Mouse (Mus musculus) megakaryocyte-erythroid progenitor cell, adult 5-6 weeks (primary cell): Measurements from ENCODE around the gene Lamc3. TPM values are rescaled to one million over a fixed set of nuclear protein-coding genes. Genes with fewer than 3 reads are reported as not detected.

Experiments used
- ATAC-seq: replicated peaks from 2 replicates; pipeline ENCODE4 v1.8.0; 2016; ENCODE audit warnings: mild to moderate bottlenecking, inconsistent platforms; ENCODE audit not compliant: severe bottlenecking, poor library complexity, low FRiP score, low TSS enrichment
- total RNA-seq, 2 experiments: library from RNA; stranded (forward) in 1 of 2; stranded (reverse) in 1 of 2; fragments of 200-1000, 215-1000 nt in 1 of 2; fragments of >200 nt in 1 of 2; fragmentation: Nextera tagmentation in 1 of 2; gene quantifications; 2 replicates each; pipeline ENCODE4 v1.2.3; 2014 to 2017

Lamc3 gene
- total RNA-seq, 2 experiments from 2014 or later, result not detected

DNA sequence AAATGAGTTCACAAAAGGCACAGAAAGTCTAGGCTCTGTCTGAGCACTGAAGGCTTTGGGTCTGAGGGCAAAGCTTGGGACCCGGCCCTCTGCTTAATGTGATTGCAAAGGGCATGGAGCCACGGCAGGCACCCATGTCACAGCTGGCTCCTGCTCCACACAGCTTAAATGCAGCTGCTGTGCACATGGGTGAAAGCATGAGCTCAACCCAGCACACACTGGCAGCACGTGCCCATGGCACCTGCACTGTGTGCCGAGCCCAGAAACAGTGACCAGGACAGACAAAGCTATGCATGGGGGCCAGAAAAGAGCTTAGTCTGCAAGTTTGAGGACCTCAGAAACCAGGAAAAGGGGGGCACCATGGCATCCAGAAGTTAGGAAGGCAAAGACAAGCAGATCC is 36.6 kb downstream of the Lamc3 start:
- no peak for ATAC-seq

- ATAC-seq, result no peak
Measured at GRCm38 (mm10) chr2:31924811-31925210, 37.7 kb downstream of the Lamc3 start.

DNA sequence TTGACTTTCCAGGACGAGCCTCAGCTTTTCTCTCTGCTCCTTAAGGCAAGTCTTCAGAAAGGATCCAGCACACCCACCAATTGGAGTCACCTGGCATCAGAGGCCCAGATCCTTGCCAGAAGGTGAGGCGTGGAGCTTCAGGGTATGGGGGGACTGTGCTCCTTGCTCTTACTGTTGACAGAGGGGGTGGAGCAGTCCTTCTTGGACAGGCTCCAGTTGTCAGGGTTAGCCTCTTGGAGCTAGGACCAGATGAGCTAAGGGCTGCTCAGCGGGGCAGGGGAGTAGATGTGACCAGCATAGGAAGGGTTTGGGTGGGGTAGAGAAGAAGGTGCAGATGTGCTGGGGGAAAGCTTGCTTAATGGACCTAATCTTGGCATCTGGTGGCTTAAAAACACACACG is 38.8 kb downstream of the Lamc3 start:
- ATAC-seq, result no peak

DNA sequence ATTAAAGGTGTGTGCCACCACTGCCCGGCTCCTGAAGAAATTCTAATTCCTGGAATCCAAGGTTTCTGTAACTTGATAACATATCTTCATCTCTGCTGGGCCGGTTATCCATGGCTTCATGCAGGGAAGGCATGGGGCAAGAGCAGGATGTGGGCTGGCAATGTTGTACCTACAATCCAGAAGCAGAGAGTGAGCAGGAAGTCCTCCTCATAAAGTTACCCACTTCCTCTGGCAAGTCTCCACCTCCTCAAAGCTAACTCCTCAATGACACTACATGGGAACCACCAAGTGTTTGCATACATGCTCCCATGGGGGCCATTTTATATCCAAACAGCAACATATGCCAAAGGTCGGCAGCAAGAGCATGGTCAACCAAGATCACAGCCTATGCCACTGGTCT is 42.6 kb downstream of the Lamc3 start:
- ATAC-seq, result no peak

DNA sequence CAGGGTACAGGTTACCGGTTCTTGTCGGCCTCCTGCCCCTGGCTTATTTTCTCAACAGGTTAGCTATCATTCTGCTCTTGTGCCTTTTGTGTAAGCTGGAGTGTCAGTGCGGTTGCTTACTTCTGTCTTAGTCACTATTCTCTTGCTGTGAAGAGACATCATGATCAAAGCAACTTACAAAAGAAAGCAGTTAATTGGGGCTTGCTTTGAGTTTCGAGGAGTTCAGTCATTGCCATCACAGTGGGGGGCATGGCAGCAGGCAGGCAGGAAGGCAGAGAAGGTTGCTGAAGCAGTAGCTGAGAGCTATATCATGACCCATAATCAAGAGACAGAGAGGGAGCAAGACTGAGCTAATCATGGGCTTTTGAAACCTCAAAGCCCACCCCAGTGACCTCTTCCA is 47.5 kb downstream of the Lamc3 start:
- no peak for ATAC-seq

DNA sequence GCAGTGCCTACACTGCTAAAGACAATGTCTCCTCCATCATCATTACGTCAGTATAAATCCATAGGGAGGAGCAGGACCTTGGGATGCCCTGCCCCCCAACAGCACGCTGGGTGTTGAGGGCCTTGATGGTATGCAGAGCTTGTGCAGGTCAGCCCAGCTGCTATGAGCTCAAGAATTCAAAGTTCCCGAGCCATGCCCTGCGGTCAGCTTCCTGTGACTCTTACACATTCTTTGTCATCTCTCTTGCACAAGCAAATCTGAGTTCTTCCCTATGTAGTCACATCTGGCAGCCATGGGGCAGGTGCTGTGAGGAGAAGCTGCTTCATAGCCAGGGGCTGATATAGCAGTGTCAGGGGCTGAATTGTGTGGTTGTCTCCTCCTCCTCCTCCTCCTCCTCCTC is 48.0 kb downstream of the Lamc3 start:
- no peak for ATAC-seq

- ATAC-seq, result no peak
Measured at GRCm38 (mm10) chr2:31938298-31938697, 51.2 kb downstream of the Lamc3 start.

GRCm38 (mm10) chr2:31943011-31943410 is 55.9 kb downstream of the Lamc3 start:
- ATAC-seq, result no peak

DNA sequence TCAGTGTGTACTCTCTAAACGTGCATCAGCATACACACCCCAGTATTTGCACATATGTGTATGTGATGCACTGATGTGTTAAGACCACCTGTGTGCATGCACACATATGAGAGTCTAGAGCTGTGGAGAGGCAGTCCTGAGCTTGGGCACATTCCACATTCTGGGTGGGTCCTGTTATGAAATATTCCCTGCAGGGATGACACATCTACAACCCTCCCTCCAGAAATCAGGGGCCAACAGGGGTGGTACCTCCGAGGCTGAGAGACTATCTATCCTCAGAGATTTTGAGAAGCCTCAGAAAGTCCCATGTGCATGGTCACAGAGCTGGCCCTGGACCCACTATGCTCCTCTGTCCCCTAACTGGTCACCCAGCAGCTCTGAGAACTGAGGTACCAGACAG is 58.5 kb downstream of the Lamc3 start:
- no peak for ATAC-seq

DNA sequence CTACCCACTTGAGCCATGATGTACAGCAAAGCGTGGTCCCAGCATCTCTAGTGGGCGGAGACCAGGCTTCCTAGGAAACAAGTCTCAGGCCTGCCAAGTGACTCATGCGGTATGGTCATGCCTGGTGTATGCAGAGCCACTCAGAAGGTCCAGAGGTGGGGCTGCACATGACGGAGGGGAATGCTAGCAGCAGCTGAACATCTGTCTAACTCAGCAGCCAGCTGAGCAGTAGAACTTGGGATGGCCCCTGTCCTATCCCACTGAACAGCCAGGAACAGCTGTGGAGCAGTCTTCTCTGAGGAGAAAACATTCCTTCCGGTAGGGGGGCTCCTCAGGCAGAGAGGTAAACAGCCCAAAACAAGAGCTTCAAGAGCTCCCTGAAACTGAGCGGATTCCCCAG is 61.3 kb downstream of the Lamc3 start:
- ATAC-seq, result no peak

DNA sequence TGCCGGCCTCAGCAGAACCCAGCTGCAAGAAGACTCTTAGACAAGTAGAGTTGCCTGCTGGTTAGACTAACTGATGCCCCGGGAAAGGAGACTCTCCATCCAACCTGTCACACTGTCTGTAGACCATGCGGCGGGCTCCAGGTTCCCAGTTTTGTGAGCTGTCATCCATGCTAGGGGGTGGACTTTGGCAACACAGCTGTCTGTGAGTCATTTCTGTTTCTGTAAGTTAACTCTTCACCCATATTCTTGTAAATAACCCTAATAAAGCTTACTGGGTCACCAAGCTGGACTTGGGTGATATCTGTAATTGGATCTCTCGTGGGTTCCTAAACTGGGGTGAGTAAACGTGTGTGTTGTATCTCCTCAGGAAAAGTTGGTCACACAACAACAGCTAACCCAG is 61.7 kb downstream of the Lamc3 start:
- ATAC-seq, result no peak

DNA sequence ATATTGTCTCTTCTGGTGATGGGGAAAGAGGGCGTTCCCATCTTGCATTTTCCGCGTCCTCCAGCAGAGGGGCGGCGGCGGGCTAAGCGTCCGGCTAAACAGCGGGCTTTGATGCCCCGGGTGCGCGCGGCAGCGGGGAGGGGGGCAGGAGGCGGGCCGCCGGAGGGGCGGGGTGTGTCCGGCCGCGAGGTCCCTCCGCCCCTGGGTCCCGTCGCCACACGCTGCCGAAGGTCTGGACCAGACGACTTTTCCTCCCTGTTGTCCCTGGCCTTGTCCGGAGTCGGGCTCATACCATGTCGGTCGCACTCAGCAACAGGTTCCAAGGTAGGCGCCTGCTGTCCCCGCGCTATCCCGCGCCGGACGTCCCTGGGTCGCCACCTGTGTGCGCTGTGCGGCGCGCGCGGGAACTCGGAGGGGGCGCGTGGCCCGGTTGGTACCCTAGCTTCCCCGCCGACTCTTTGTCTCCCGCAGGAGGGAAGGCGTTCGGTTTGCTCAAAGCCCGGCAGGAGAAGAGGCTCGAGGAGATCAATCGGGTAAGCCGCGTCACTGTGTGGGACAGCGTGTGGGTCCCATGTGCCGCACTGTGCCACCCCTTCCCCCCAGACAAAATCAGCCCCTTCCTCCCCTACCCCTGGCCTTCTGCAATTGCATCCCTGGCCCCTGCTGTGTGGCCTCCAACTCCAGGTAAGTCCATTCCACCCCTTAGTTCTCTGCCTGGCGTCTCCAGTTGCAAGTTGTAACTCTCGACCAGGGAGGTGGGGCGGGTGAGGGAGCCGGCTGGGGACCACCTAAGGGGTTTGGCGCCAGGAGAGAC is 63.2 kb downstream of the Lamc3 start, which contains the start of gene Aif1l:
Gene Aif1l (plus strand): TSS at position 82 of the 814 bp plus-strand sequence.
- peak; percentile 50; the same call in 1 of the 2 replicates for ATAC-seq

DNA sequence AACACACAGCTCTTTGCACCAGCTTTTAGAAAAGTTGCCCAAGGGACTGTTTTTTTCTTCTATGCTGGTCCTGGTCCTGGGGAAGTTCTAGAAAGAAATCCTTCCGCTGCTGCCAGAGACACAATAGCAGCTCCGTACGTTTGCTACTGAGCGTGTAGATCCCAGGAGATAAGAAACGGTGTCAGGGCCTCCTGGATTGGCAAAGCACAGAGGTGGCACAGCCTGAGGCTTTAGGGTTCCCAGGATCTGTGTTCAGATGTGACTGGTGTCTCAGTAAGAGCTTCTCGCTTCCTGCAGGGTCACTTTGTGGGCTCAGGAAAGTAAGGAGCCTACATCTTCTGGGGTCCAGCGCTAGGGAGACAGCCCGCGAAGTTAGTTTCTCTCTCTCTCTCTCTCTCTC is 63.9 kb downstream of the Lamc3 start:
- ATAC-seq, result no peak

- no peak for ATAC-seq
Measured at GRCm38 (mm10) chr2:31952236-31952635, 65.1 kb downstream of the Lamc3 start.

- no peak for ATAC-seq
Measured at GRCm38 (mm10) chr2:31952725-31953124, 65.6 kb downstream of the Lamc3 start.

- ATAC-seq, result no peak
Measured at GRCm38 (mm10) chr2:31953687-31954086, 66.6 kb downstream of the Lamc3 start.

GRCm38 (mm10) chr2:31954779-31955181 is 67.7 kb downstream of the Lamc3 start:
- ATAC-seq, result no peak

- no peak for ATAC-seq
Measured at GRCm38 (mm10) chr2:31955686-31956085, 68.6 kb downstream of the Lamc3 start.

GRCm38 (mm10) chr2:31957211-31957610 is 70.1 kb downstream of the Lamc3 start:
- ATAC-seq, result no peak

- no peak for ATAC-seq
Measured at GRCm38 (mm10) chr2:31960986-31961385, 73.9 kb downstream of the Lamc3 start.

- no peak for ATAC-seq
Measured at GRCm38 (mm10) chr2:31961791-31962222, 74.7 kb downstream of the Lamc3 start.
